Mouse (Mus musculus): ENCODE data around the gene Kcnq4. TPM values are rescaled to one million over a fixed set of nuclear protein-coding genes. Genes with fewer than 3 reads are reported as not detected.

The Kcnq4 gene
- polyA plus RNA-seq, 1 experiment from 2014 or later = 6.2 TPM

MicroRNAs encoded within 50 kb of the gene (microRNA counts, 519-probe panel; counts per million panel counts)
- microRNA mmu-miR-30e = 2,968 counts per million, percentile 49 among the panel's probes with 10 or more counts

Small RNAs within 50 kb of the gene (microRNA-seq; reads per million reads assigned to microRNA genes)
- gene Mir30c-1 = 61.5 reads per million, percentile 46 among the genes with 10 or more reads in this experiment
- not detected for gene Mir30e
- gene Mir30f = not detected

Other genes starting within 250 kb of the Kcnq4 start
- gene Slfnl1, start 216.4 kb downstream of the Kcnq4 start, polyA plus RNA-seq (2015; fragmentation: Nextera tagmentation; extraction: Ambion mirVana) = not detected in 2 replicates
- gene Ctps, start 178.3 kb downstream of the Kcnq4 start, polyA plus RNA-seq (2015; fragmentation: Nextera tagmentation; extraction: Ambion mirVana) = 89.6 and 91.0 TPM in 2 replicates
- gene Gm8439, start 159.9 kb downstream of the Kcnq4 start, polyA plus RNA-seq (2015; fragmentation: Nextera tagmentation; extraction: Ambion mirVana) = not detected in 2 replicates
- gene Cited4, start 82.0 kb downstream of the Kcnq4 start, polyA plus RNA-seq (2015; fragmentation: Nextera tagmentation; extraction: Ambion mirVana) = 1.7 and 2.6 TPM in 2 replicates
- 105 and 109 TPM in 2 replicates for gene Nfyc, start 83.0 kb upstream of the Kcnq4 start, polyA plus RNA-seq (2015; fragmentation: Nextera tagmentation; extraction: Ambion mirVana)
- gene Rims3, start 106.2 kb upstream of the Kcnq4 start, polyA plus RNA-seq (2015; fragmentation: Nextera tagmentation; extraction: Ambion mirVana) = 0.41 and 0.66 TPM in 2 replicates
- gene Exo5, start 176.4 kb upstream of the Kcnq4 start, polyA plus RNA-seq (2015; fragmentation: Nextera tagmentation; extraction: Ambion mirVana) = 35.8 and 37.1 TPM in 2 replicates
- 10.3 and 11.5 TPM in 2 replicates for gene Zfp69, start 203.1 kb upstream of the Kcnq4 start, polyA plus RNA-seq (2015; fragmentation: Nextera tagmentation; extraction: Ambion mirVana)

Data from limb, embryonic 13.5 days (tissue).